In genomic region chr11:29709512-29709911, GRCm38 (mm10) we compare ENCODE assay signal across 21 mouse cellular contexts. TPM values are rescaled to one million over a fixed set of nuclear protein-coding genes. Genes with fewer than 3 reads are reported as not detected.
DNase-seq lines count a peak whose midpoint lies in the region; ATAC-seq and TF ChIP-seq lines count a peak whose summit lies in the region.
"Had no signal": no experiment of that assay in that cellular context is flagged by ENCODE, and none has a peak within 500 bp of the region (broad histone marks: within the 10 kb centered on the region; RNA-seq: fewer than 3 reads in every experiment).

No protein-coding gene starts in this region.

- POLR2A ChIA-PET in Patski (lab: Charles Lee), result interaction anchor here (1.2 kb wide), 1 partner anchor 25 kb away, joined by 3 read pairs; no protein-coding TSS in a partner anchor

- H3K4me3 ChIP-seq in kidney, postnatal 0 days (replicated peaks; ENCODE audit: low read depth, low read length), result no peak overlapping the region
- H3K4me3 ChIP-seq in kidney, embryonic 16.5 days (ENCODE audit: low read length), result no peak overlapping the region
- H3K4me3 ChIP-seq in stomach, postnatal 0 days (ENCODE audit: low read depth, low read length), result no peak overlapping the region
- H3K4me3 ChIP-seq: limb, embryonic 10.5 days; lung, embryonic 15.5 days; neural tube, embryonic 12.5 days; stomach, embryonic 15.5 days had no signal

- H3K4me2 ChIP-seq in kidney, postnatal 0 days (ENCODE audit: low read length), result no peak overlapping the region
- no peak overlapping the region for H3K4me2 ChIP-seq in kidney, embryonic 16.5 days (replicated peaks; ENCODE audit: low read depth, low read length)
- no peak overlapping the region for H3K4me2 ChIP-seq in stomach, postnatal 0 days (replicated peaks; ENCODE audit: low read depth)
- H3K4me2 ChIP-seq: heart, embryonic 11.5 days; lung, embryonic 15.5 days; neural tube, embryonic 12.5 days; stomach, embryonic 15.5 days had no signal

- TF ChIP-seq EP300 in stomach, postnatal 0 days (optimal IDR thresholded peaks at IDR 0.05), result no peak

- H3K36me3 ChIP-seq in kidney, postnatal 0 days (ENCODE audit: insufficient read depth, low read length), result peaks cover 10% of the 10 kb centered on the region; the same call in 1 of the 2 replicates
- peaks cover 12% of the 10 kb centered on the region; the same call in 1 of the 2 replicates for H3K36me3 ChIP-seq in kidney, embryonic 16.5 days (ENCODE audit: insufficient read depth, low read length)
- H3K36me3 ChIP-seq in stomach, postnatal 0 days (ENCODE audit: control insufficient read depth, insufficient read depth, low read length), result no peaks in the 10 kb centered on the region
- H3K36me3 ChIP-seq: stomach, embryonic 15.5 days had no signal

- no peak overlapping the region for H3K9ac ChIP-seq in kidney, postnatal 0 days (ENCODE audit: low read depth, low read length)
- no peak overlapping the region for H3K9ac ChIP-seq in kidney, embryonic 16.5 days (replicated peaks; ENCODE audit: low read length)
- no peak overlapping the region for H3K9ac ChIP-seq in stomach, postnatal 0 days (ENCODE audit: low read length)
- H3K9ac ChIP-seq: lung, embryonic 15.5 days; neural tube, embryonic 12.5 days; stomach, embryonic 15.5 days had no signal

- DNase-seq in kidney, postnatal 0 days (ENCODE audit: low spot score), result no peak
- peak; percentile 6 for DNase-seq in thymus, postnatal 0 days (ENCODE audit: low spot score)
- DNase-seq in thymus, postnatal 10 days (ENCODE audit: low spot score in 2 of 2), result no peak
- no peak for DNase-seq in Patski (ENCODE audit: low read depth, low spot score)
- DNase-seq in stomach, postnatal 0 days (ENCODE audit: low spot score), result no peak
- DNase-seq in layer of hippocampus, adult 11-12 months (ENCODE audit: low spot score), result no peak
- DNase-seq: cerebellum, postnatal 14 days; gastrocnemius, postnatal 25 days; heart, postnatal 4 days; kidney, postnatal 10 days; thymus, postnatal 25 days had no signal

- peak; percentile 50 for TF ChIP-seq CTCF in kidney, postnatal 0 days (IDR thresholded peaks at IDR 0.05; ENCODE audit: low read depth)
- TF ChIP-seq CTCF in Patski (IDR thresholded peaks at IDR 0.05), result peak; percentile 53
- TF ChIP-seq CTCF in stomach, postnatal 0 days (IDR thresholded peaks at IDR 0.05; ENCODE audit: low read depth), result peak; percentile 55

- no peak for ATAC-seq in kidney, postnatal 0 days (replicated peaks; ENCODE audit: low FRiP score, low read depth)
- no peak for ATAC-seq in kidney, embryonic 16.5 days (ENCODE audit: low FRiP score, low TSS enrichment)
- no peak for ATAC-seq in Patski
- ATAC-seq in stomach, postnatal 0 days (ENCODE audit: low FRiP score, low TSS enrichment), result no peak
- ATAC-seq in cerebellum, adult (ENCODE audit: insufficient number of reproducible peaks, low FRiP score, low TSS enrichment), result no peak
- ATAC-seq: activated CD4-positive, CD25-positive, alpha-beta regulatory T cell, adult 4 months; inflammation-experienced regulatory T-cells, adult 6 months; midbrain, embryonic 16.5 days had no signal

- CTCF ChIA-PET in Patski (lab: Charles Lee), result interaction anchor here (0.9 to 1.0 kb wide), 2 partner anchors 8 to 16 kb away, joined by 3 read pairs; no protein-coding TSS in a partner anchor

- H3K27me3 ChIP-seq in kidney, postnatal 0 days (ENCODE audit: insufficient read depth, low read length), result no peaks in the 10 kb centered on the region
- no peaks in the 10 kb centered on the region for H3K27me3 ChIP-seq in kidney, embryonic 16.5 days (ENCODE audit: insufficient read depth, low read length)
- no peaks in the 10 kb centered on the region for H3K27me3 ChIP-seq in Patski
- H3K27me3 ChIP-seq in stomach, postnatal 0 days (ENCODE audit: control insufficient read depth, insufficient read depth, low read length), result no peaks in the 10 kb centered on the region
- H3K27me3 ChIP-seq: lung, embryonic 15.5 days; neural tube, embryonic 12.5 days; stomach, embryonic 15.5 days had no signal

- in situ Hi-C loops in Patski (cut with MboI; ENCODE audit: low pct_unique_long_range_greater_than_20kb), result loop anchor here (25.0 kb wide), 1 partner anchor 328 kb away; the partner anchor contains the start of gene Eml6

- H3K4me1 ChIP-seq in kidney, postnatal 0 days (replicated peaks; ENCODE audit: insufficient read depth, low read length), result no peaks in the 10 kb centered on the region
- H3K4me1 ChIP-seq in kidney, embryonic 16.5 days (ENCODE audit: insufficient read depth, low read length), result 0 out of 2 replicates have a peak, but pooled peaks cover 2% of the 10 kb centered on the region
- no peaks in the 10 kb centered on the region for H3K4me1 ChIP-seq in stomach, postnatal 0 days (replicated peaks; ENCODE audit: control insufficient read depth, insufficient read depth)
- H3K4me1 ChIP-seq: limb, embryonic 10.5 days; lung, embryonic 15.5 days; neural tube, embryonic 12.5 days; stomach, embryonic 15.5 days had no signal

- no peaks in the 10 kb centered on the region for H3K9me3 ChIP-seq in kidney, postnatal 0 days (replicated peaks; ENCODE audit: low read length)
- no peaks in the 10 kb centered on the region for H3K9me3 ChIP-seq in kidney, embryonic 16.5 days (ENCODE audit: low read length)
- no peaks in the 10 kb centered on the region for H3K9me3 ChIP-seq in stomach, postnatal 0 days (ENCODE audit: control insufficient read depth, low read length)
- H3K9me3 ChIP-seq: limb, embryonic 10.5 days; lung, embryonic 15.5 days; neural tube, embryonic 12.5 days; stomach, embryonic 15.5 days had no signal

- H3K27ac ChIP-seq in kidney, postnatal 0 days, result no peak overlapping the region
- no peak overlapping the region for H3K27ac ChIP-seq in kidney, embryonic 16.5 days (ENCODE audit: low read length)
- H3K27ac ChIP-seq in stomach, postnatal 0 days (replicated peaks), result no peak overlapping the region
- H3K27ac ChIP-seq: limb, embryonic 10.5 days; lung, embryonic 15.5 days; neural tube, embryonic 12.5 days; stomach, embryonic 15.5 days had no signal

RNA-seq across cellular contexts. Expression of gene Rtn4, which starts 16.8 kb away (rescaled TPM):
- 62.2 and 75.0 TPM in 2 replicates for polyA plus RNA-seq in kidney, postnatal 0 days (2015; fragmentation: Nextera tagmentation; extraction: Ambion mirVana)
- 42.8 and 44.0 TPM in 2 replicates for polyA plus RNA-seq in kidney, embryonic 16.5 days (2015; fragmentation: Nextera tagmentation; extraction: Ambion mirVana)
- 34.9 and 47.1 TPM in 2 replicates for polyA plus RNA-seq in thymus, postnatal 0 days (2015; fragmentation: Nextera tagmentation; extraction: Ambion mirVana)
- 580 TPM for polyA plus RNA-seq in Patski (2021)
- 56.1 and 68.3 TPM in 2 replicates for polyA plus RNA-seq in stomach, postnatal 0 days (2015; fragmentation: Nextera tagmentation; extraction: Ambion mirVana)
